Mouse (Mus musculus) heart, adult 2 months (tissue): ENCODE results near the gene 5530401A14Rik.

ENCODE experiments used
- CTCF ChIP-seq: fragments of 200-600 bp; IDR thresholded peaks from 2 replicates; pipeline ENCODE4 v1.8.1; 2022; ENCODE audit warnings: antibody characterized with exemption, mild to moderate bottlenecking, moderate library complexity
- EP300 ChIP-seq: fragments of 200-500 bp; IDR thresholded peaks from 2 replicates; pipeline ENCODE4 v1.6.1; 2011; ENCODE audit warnings: low read depth, low read length, control low read depth; ENCODE audit not compliant: insufficient read depth
- POLR2A ChIP-seq: fragments of 200-500 bp; IDR thresholded peaks from 2 replicates; pipeline ENCODE4 v1.6.1; 2011; ENCODE audit warnings: mild to moderate bottlenecking, low read depth, low read length, control low read depth; ENCODE audit not compliant: insufficient read depth

DNA sequence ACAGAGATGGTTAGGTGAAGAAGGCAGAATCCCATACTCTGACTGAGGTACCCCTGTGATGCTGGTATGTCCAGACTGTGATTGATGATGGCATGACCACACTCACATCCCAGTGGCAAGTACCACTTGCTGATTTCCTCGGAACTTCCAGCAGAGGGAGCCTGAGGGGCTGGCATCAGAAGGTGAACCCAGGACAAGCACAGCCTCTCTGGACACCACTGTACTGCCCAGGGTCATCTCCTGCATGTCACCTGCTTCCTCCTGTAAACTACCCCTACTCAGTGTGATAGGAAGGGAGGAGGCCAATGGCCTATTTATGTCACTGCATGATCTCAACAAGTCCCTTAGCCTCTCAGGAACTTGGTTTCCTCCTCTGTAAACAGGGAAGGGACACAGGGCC is 80.5 kb downstream of the 5530401A14Rik start:
- TF ChIP-seq POLR2A: no peak
- TF ChIP-seq EP300: 0 out of 2 replicates have a peak, but pooled peaks have one; percentile 47
- peak; percentile 65 for TF ChIP-seq CTCF
